Mouse (Mus musculus) kidney, postnatal 14 days (tissue): Measurements from ENCODE around the gene Gm765.

Source experiments
- DNase-seq: peaks from one replicate; pipeline ENCODE4 v3.0.0; 2022; ENCODE audit warnings: mixed read lengths

The Gm765 gene

GRCm38 (mm10) chr6:98210237-98210636 is 132.3 kb downstream of the Gm765 start:
- no peak for DNase-seq

- no peak for DNase-seq
Measured at GRCm38 (mm10) chr6:98208051-98208450, 134.5 kb downstream of the Gm765 start.

DNA sequence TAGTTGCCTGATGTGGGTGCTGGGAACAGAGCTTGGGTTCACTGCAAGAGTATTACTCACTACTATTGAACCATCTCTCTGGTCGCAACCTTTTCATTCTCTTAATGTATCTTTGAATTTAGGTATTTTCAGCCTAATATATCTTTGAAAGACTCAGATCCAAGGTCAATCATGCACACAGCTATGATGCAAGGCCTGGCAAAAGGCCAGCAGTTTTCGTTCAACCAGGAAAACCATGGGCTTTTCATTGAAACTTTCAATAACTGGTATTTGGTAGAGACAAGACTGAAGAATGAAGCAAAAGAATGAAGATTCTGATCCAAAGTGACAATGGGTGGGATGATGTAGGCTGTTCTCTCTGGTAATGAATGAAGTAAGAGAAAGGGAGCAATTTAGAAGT is 143.8 kb downstream of the Gm765 start:
- DNase-seq, result no peak

DNA sequence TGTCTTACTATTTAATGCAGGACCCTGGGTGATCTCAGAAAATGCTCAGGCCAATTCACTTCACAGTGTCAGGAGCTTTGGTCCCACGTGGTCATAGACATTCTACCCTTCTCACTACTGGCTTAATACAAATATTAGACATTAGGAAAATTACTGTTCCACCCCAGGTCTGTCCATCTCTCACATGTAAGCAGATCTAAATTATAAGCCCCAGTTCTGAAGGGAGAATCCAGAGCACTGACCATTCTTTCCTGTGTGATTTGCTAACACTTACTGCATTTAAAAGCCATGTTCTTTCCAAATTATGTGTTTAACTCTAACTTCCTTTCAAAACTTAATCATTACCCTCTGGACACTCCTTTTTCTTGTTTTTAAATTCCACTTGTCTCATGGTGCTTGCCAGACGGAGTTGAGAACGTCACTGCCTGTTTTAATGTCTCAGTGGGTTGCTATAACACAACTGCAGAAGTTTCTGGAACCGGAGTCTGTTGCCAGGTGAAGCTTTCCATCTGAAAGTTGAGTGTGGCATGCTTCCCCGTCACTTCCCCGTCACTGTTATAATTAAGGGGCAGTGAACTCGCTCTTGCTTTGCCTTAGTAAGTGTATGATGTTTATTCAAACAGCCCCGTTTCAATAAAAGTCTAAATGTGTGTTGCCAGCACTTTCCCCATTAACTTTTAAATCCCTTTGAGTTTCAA is 151.7 kb downstream of the Gm765 start:
- DNase-seq, result no peak
